Mouse (Mus musculus) kidney, embryonic 16.5 days (tissue): ENCODE results near the gene Nek10. TPM values are rescaled to one million over a fixed set of nuclear protein-coding genes. Genes with fewer than 3 reads are reported as not detected.

Experiments
- ATAC-seq: fragments of 200-750 bp; cut with Nextera tagmentation; 2 replicates; pipeline ENCODE4 v1.8.0; 2017; ENCODE audit warnings: moderate TSS enrichment; ENCODE audit not compliant: low FRiP score, low TSS enrichment
- H3K27ac ChIP-seq: fragments of 300-500 bp; sonication (generic); 2 replicates; pipeline ENCODE4 v1.5.1; 2014; ENCODE audit warnings: low read length
- H3K27me3 ChIP-seq: fragments of 300-500 bp; sonication (generic); 2 replicates; pipeline ENCODE4 v1.6.1; 2014; ENCODE audit warnings: low read length, control low read depth, mixed read lengths; ENCODE audit not compliant: insufficient read depth
- H3K36me3 ChIP-seq: fragments of 300-500 bp; sonication (generic); 2 replicates; pipeline ENCODE4 v1.6.1; 2014; ENCODE audit warnings: low read length, control low read depth, mixed read lengths; ENCODE audit not compliant: insufficient read depth
- H3K4me1 ChIP-seq: fragments of 300-500 bp; sonication (generic); 2 replicates; pipeline ENCODE4 v1.6.1; 2014; ENCODE audit warnings: low read length, control low read depth, mixed read lengths; ENCODE audit not compliant: insufficient read depth
- H3K4me2 ChIP-seq: fragments of 300-500 bp; sonication (generic); replicated peaks from 2 replicates; pipeline ENCODE4 v1.6.1; 2014; ENCODE audit warnings: low read depth, low read length
- H3K4me3 ChIP-seq: fragments of 300-500 bp; sonication (generic); 2 replicates; pipeline ENCODE4 v1.5.1; 2014; ENCODE audit warnings: mild to moderate bottlenecking, low read length
- H3K9ac ChIP-seq: fragments of 300-500 bp; sonication (generic); replicated peaks from 2 replicates; pipeline ENCODE4 v1.6.1; 2014; ENCODE audit warnings: low read length
- H3K9me3 ChIP-seq: fragments of 300-500 bp; sonication (generic); 2 replicates; pipeline ENCODE4 v1.6.1; 2016; ENCODE audit warnings: low read length, control low read depth
- WGBS: fragments of 180-500 bp; shearing (Covaris S2); extraction: QIAGEN DNeasy Blood & Tissue Kit; methylation state at CpG from one replicate; pipeline ENCODE4 v1.1.7; 2014; 5-methylcytosine and 5-hydroxymethylcytosine counted together
- polyA plus RNA-seq: library from polyadenylated mRNA; unstranded; fragments of >200 nt; fragmentation: Nextera tagmentation; extraction: Ambion mirVana; gene quantifications from 2 replicates; pipeline ENCODE4 v1.2.1, GENCODE M21; 2015

The Nek10 gene
- polyA plus RNA-seq, 1 experiment from 2014 or later: not detected

- WGBS: 63% methylated on average over 5 of the region's 5 CpGs
- Histone ChIP-seq H3K4me2 (no peak overlapping the region), H3K4me1 (no peaks in the 10 kb centered on the region), H3K36me3 (0 out of 2 replicates have a peak, but pooled peaks cover 2% of the 10 kb centered on the region), H3K9me3 (no peaks in the 10 kb centered on the region), H3K27ac (no peak overlapping the region), H3K4me3 (no peak overlapping the region), H3K27me3 (no peaks in the 10 kb centered on the region), H3K9ac (no peak overlapping the region)
- no peak for ATAC-seq
Observed at GRCm38 (mm10) chr14:14804518-14805212, 1.4 kb downstream of the Nek10 start.

DNA sequence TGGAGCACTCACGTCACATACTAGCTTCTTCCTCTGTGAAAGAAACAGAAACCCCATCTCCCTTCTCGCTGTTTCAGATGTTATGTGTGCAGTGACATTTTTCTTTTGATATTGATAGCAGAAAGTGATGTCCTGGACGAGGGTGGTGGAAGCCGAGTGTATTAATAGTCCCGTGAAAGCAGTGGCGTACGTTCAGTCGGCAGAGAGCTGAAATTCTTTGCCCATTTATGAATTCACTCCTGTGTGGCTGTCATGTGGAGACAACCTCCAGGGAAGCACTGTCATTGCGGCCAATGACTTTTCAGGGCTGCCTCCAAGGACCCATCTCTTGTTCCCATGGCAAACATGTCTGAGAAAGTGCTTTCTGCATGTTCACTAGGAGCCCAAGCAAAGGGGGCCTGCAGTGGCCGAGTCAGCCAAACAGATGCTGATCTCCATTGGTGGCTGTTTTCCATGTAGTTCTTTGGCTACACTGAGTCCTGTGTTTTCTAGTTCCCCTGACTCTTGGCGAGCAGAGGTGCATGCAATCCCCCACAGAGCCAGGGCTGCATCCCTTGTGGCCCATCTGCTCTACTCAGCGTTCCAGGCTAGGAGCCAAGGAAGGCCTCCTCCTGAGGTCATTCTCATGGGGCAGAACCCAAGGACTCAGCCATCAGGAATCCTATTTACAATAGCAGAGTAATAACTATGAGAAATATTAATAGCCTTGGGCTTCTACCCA lies 29.5 kb downstream of the Nek10 start:
- Histone ChIP-seq H3K4me2 (no peak overlapping the region), H3K4me3 (no peak overlapping the region), H3K9me3 (no peaks in the 10 kb centered on the region), H3K9ac (no peak overlapping the region), H3K27ac (peak overlapping the region; percentile 8; the same call in 1 of the 2 replicates), H3K36me3 (no peaks in the 10 kb centered on the region), H3K27me3 (no peaks in the 10 kb centered on the region), H3K4me1 (no peaks in the 10 kb centered on the region)
- ATAC-seq: peak; percentile 72
- WGBS: 72% methylated on average over 12 of the region's 12 CpGs

GRCm38 (mm10) chr14:14833498-14833897 lies 30.3 kb downstream of the Nek10 start:
- Histone ChIP-seq H3K27ac (no peak overlapping the region), H3K9ac (no peak overlapping the region), H3K4me3 (no peak overlapping the region), H3K36me3 (no peaks in the 10 kb centered on the region), H3K9me3 (no peaks in the 10 kb centered on the region), H3K4me1 (no peaks in the 10 kb centered on the region), H3K27me3 (no peaks in the 10 kb centered on the region), H3K4me2 (no peak overlapping the region)
- WGBS: 76% methylated on average over 1 of the region's 1 CpGs
- no peak for ATAC-seq

DNA sequence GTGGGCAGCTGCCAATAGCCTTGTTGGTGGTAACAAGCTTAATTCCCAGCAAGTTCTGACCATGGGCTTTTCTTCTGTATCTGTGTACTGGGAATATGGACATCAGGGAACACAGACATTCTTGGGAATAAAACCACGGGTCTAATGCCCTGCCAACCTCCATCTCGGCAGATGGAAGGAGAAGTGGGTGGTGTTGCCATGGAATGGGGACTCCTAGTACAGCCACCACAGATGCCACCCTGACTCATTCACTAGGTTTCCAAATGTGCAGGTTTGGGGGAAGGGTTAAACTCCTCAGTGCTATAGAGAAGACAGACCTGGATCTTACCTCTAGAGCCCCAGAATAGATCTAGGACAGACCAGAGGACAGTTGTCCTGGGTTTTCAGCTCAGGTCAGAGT lies 31.1 kb downstream of the Nek10 start:
- no peak overlapping the region for H3K4me3 ChIP-seq
- H3K4me1 ChIP-seq: no peaks in the 10 kb centered on the region
- no peak overlapping the region for H3K27ac ChIP-seq
- H3K36me3 ChIP-seq: no peaks in the 10 kb centered on the region
- H3K9me3 ChIP-seq: no peaks in the 10 kb centered on the region
- no peaks in the 10 kb centered on the region for H3K27me3 ChIP-seq
- WGBS: 89% methylated on average over 2 of the region's 2 CpGs
- no peak overlapping the region for H3K4me2 ChIP-seq
- H3K9ac ChIP-seq: no peak overlapping the region
- ATAC-seq: no peak

DNA sequence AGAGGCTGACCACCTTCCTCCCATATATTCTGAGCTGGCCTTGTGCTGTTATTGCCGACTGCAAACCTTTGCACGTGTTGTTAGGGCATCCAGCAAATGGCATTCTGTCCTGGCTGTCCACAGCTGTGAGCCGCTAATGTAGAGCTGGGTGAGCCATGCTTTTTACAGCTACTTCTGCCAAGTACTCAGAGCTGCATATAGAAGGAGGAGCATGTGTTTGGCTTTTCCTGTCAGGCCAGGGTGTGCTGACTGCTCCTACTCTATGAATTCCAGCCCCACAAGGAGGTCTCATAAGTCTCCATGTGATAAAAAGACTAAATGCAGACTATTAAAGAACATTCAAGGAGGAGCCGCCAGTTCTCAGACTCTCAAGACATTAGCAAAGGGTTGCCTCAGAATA lies 34.4 kb downstream of the Nek10 start:
- Histone ChIP-seq H3K9ac (no peak overlapping the region), H3K4me3 (no peak overlapping the region), H3K9me3 (no peaks in the 10 kb centered on the region), H3K4me2 (no peak overlapping the region), H3K36me3 (no peaks in the 10 kb centered on the region), H3K4me1 (no peaks in the 10 kb centered on the region), H3K27ac (no peak overlapping the region), H3K27me3 (no peaks in the 10 kb centered on the region)
- 55% methylated on average over 4 of the region's 4 CpGs for WGBS
- ATAC-seq: no peak

DNA sequence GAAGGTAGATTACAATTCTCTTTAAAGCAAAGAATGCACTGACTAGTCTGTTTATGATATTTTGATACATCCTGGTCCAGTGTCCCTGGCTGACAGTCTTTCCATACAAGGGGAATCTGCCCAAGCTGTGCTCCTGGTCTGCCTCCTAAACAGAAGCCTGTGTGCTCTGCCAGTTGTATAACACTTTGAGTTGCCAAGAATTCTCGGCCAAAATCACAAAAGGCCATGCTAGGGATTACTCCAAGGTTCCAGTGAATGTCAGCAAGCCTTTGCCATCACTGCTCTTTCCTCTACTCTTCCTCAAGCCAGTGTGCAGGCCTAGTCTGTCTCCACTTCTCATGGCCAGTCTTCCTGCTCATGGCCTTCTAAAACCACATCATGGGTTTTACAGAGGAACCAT lies 34.9 kb downstream of the Nek10 start:
- 59% methylated on average over 1 of the region's 1 CpGs for WGBS
- no peak overlapping the region for H3K27ac ChIP-seq
- no peak overlapping the region for H3K4me2 ChIP-seq
- H3K4me1 ChIP-seq: no peaks in the 10 kb centered on the region
- H3K36me3 ChIP-seq: no peaks in the 10 kb centered on the region
- ATAC-seq: no peak
- H3K9me3 ChIP-seq: no peaks in the 10 kb centered on the region
- no peak overlapping the region for H3K9ac ChIP-seq
- H3K4me3 ChIP-seq: no peak overlapping the region
- H3K27me3 ChIP-seq: no peaks in the 10 kb centered on the region

DNA sequence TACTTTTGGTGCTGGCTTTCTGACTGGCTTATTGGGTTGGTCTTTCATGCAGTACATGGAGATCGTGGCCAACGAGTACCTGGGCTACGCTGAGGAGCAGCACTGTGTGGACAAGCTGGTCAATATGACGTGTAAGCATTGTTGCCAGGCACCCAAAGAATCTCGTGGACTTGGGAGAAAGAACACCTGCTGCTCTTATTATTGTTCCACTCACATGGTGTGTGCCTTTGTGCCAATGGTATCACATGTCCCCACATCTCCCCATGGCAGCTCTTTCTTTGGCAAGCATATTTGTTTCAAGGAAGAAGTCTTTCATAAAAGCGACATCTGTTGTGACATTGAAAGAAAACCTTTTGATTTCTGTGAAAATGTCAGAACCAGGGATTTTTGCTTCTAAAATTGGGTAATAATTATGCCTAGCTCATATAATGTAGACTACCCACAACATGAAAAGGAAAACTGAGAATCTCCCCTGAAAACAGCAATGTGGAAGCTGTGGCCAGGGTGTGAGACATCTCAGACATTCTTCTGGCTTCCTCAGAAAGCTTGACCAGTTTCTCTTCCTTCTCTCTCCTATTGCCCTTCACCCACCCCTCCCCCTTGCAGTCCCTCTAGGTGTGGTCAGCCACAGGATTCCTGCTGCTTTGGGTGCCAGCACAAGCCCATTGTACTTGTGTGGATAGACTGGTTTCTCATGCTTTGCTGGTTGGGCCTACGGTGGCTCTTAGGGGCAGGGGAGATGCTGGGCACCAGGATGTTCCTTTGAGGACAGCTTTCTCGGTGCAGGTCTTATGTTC lies 39.7 kb downstream of the Nek10 start:
- H3K4me1 ChIP-seq: no peaks in the 10 kb centered on the region
- H3K27me3 ChIP-seq: no peaks in the 10 kb centered on the region
- no peak overlapping the region for H3K4me3 ChIP-seq
- H3K9ac ChIP-seq: no peak overlapping the region
- H3K36me3 ChIP-seq: no peaks in the 10 kb centered on the region
- H3K4me2 ChIP-seq: no peak overlapping the region
- H3K9me3 ChIP-seq: no peaks in the 10 kb centered on the region
- no peak for ATAC-seq
- WGBS: 70% methylated on average over 8 of the region's 8 CpGs
- no peak overlapping the region for H3K27ac ChIP-seq

- H3K27me3 ChIP-seq: no peaks in the 10 kb centered on the region
- H3K27ac ChIP-seq: no peak overlapping the region
- no peak overlapping the region for H3K9ac ChIP-seq
- no peaks in the 10 kb centered on the region for H3K9me3 ChIP-seq
- H3K4me3 ChIP-seq: no peak overlapping the region
- H3K4me1 ChIP-seq: no peaks in the 10 kb centered on the region
- 14% methylated on average over 3 of the region's 3 CpGs for WGBS
- no peak overlapping the region for H3K4me2 ChIP-seq
- H3K36me3 ChIP-seq: no peaks in the 10 kb centered on the region
- peak; percentile 63; the same call in 1 of the 2 replicates for ATAC-seq
Observed at GRCm38 (mm10) chr14:14852838-14853237, 49.6 kb downstream of the Nek10 start.

GRCm38 (mm10) chr14:14860331-14860730 lies 57.1 kb downstream of the Nek10 start:
- Histone ChIP-seq H3K4me3 (no peak overlapping the region), H3K4me2 (no peak overlapping the region), H3K9me3 (no peaks in the 10 kb centered on the region), H3K36me3 (no peaks in the 10 kb centered on the region), H3K27ac (no peak overlapping the region), H3K9ac (no peak overlapping the region), H3K27me3 (no peaks in the 10 kb centered on the region), H3K4me1 (no peaks in the 10 kb centered on the region)
- ATAC-seq: peak; percentile 75; the same call in 1 of the 2 replicates
- 30% methylated on average over 3 of the region's 3 CpGs for WGBS
